Mouse (Mus musculus) limb, embryonic 12.5 days (tissue): ENCODE results near the gene Rem1. TPM values are rescaled to one million over a fixed set of nuclear protein-coding genes. Genes with fewer than 3 reads are reported as not detected.

ENCODE experiments used
- ATAC-seq: fragments of 200-750 bp; cut with Nextera tagmentation; 2 replicates; pipeline ENCODE4 v1.8.0; 2017; ENCODE audit warnings: low read depth, moderate TSS enrichment; ENCODE audit not compliant: insufficient number of reproducible peaks, insufficient read depth, low FRiP score, low TSS enrichment
- H3K27ac ChIP-seq: fragments of 300-500 bp; sonication (generic); 2 replicates; pipeline ENCODE4 v1.5.1; 2016; ENCODE audit warnings: mild to moderate bottlenecking, moderate library complexity
- H3K27me3 ChIP-seq: fragments of 300-500 bp; sonication (generic); 2 replicates; pipeline ENCODE4 v1.6.1; 2016; ENCODE audit warnings: mild to moderate bottlenecking, moderate library complexity
- H3K36me3 ChIP-seq: fragments of 300-500 bp; sonication (generic); 2 replicates; pipeline ENCODE4 v1.6.1; 2016; ENCODE audit warnings: mild to moderate bottlenecking, moderate library complexity
- H3K4me1 ChIP-seq: fragments of 300-500 bp; sonication (generic); replicated peaks from 2 replicates; pipeline ENCODE4 v1.6.1; 2016
- H3K4me2 ChIP-seq: fragments of 300-500 bp; sonication (generic); 2 replicates; pipeline ENCODE4 v1.6.1; 2016; ENCODE audit warnings: mild to moderate bottlenecking, moderate library complexity
- H3K4me3 ChIP-seq: fragments of 300-500 bp; sonication (generic); replicated peaks from 2 replicates; pipeline ENCODE4 v1.5.1; 2016; ENCODE audit warnings: mild to moderate bottlenecking
- H3K9ac ChIP-seq: fragments of 300-500 bp; sonication (generic); replicated peaks from 2 replicates; pipeline ENCODE4 v1.6.1; 2016; ENCODE audit warnings: mild to moderate bottlenecking, moderate library complexity
- H3K9me3 ChIP-seq: fragments of 300-500 bp; sonication (generic); 2 replicates; pipeline ENCODE4 v1.6.1; 2016; ENCODE audit warnings: mild to moderate bottlenecking, moderate library complexity
- WGBS: fragments of 180-500 bp; shearing (Covaris S2); methylation state at CpG from one replicate; pipeline ENCODE4 v1.1.7; 2016; 5-methylcytosine and 5-hydroxymethylcytosine counted together
- polyA plus RNA-seq: library from polyadenylated mRNA; unstranded; fragments of >200 nt; fragmentation: Nextera tagmentation; extraction: Ambion mirVana; gene quantifications from 2 replicates; pipeline ENCODE4 v1.2.1, GENCODE M21; 2016

The Rem1 gene
- polyA plus RNA-seq, 1 experiment from 2014 or later, result 1.1 TPM

GRCm38 (mm10) chr2:152608719-152609118 lies 18.0 kb upstream of the Rem1 start:
- H3K4me2 ChIP-seq, result no peak overlapping the region
- no peaks in the 10 kb centered on the region for H3K9me3 ChIP-seq
- H3K9ac ChIP-seq, result no peak overlapping the region
- H3K27me3 ChIP-seq, result no peaks in the 10 kb centered on the region
- no peaks in the 10 kb centered on the region for H3K36me3 ChIP-seq
- H3K27ac ChIP-seq, result no peak overlapping the region
- WGBS, result 88% methylated on average over 1 of the region's 1 CpGs
- no peaks in the 10 kb centered on the region for H3K4me1 ChIP-seq
- H3K4me3 ChIP-seq, result no peak overlapping the region
- no peak for ATAC-seq

GRCm38 (mm10) chr2:152612193-152612592 lies 14.6 kb upstream of the Rem1 start:
- Histone ChIP-seq H3K4me3 (no peak overlapping the region), H3K4me2 (0 out of 2 replicates have a peak overlapping the region, but pooled peaks have one; percentile 9), H3K36me3 (no peaks in the 10 kb centered on the region), H3K4me1 (no peaks in the 10 kb centered on the region), H3K9ac (no peak overlapping the region), H3K27ac (no peak overlapping the region), H3K27me3 (no peaks in the 10 kb centered on the region), H3K9me3 (no peaks in the 10 kb centered on the region)
- 20% methylated on average over 7 of the region's 8 CpGs for WGBS
- no peak for ATAC-seq

DNA sequence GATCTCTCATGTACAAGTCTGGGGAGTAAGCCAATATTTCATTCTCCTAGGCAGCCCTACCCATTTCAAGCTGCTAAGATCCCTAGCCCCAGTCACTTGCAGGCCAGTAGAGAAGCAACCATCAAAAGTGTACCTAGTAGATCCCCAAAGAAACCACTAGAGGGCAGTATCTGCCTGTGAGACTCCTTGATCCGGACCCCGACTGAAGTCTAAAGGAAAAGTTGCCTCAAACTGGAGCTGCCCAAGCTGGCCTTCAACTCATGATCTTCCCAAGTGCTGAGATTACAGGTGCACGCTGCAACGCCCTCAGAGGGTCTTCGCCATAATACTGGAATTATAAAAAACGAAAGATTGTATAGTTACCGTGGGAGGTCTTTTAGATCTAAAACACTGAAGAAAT lies 11.2 kb upstream of the Rem1 start:
- no peaks in the 10 kb centered on the region for H3K4me1 ChIP-seq
- H3K27ac ChIP-seq, result no peak overlapping the region
- no peak overlapping the region for H3K4me2 ChIP-seq
- H3K4me3 ChIP-seq, result no peak overlapping the region
- no peaks in the 10 kb centered on the region for H3K9me3 ChIP-seq
- WGBS, result 8% methylated on average over 7 of the region's 7 CpGs
- no peak overlapping the region for H3K9ac ChIP-seq
- H3K36me3 ChIP-seq, result no peaks in the 10 kb centered on the region
- no peaks in the 10 kb centered on the region; the same call in 1 of the 2 replicates for H3K27me3 ChIP-seq
- ATAC-seq, result no peak

DNA sequence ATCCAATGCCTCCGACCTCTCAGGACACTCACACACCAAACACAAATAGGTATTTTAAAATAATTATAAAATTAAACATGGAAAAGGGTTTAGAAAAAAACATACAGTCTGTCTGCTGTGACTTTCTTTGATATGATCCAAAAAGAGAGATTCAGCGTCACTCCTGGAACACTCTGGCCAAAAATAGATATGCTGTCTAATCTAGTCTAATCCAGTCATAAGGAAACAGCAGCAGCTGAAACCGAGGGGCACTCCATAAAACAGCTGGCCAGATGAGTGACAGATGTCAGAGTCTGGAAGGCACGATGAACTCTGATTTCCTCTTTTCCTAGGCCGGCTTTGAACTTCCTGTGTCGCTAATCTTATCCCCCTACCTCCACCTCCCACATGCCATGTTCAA lies 10.3 kb upstream of the Rem1 start:
- no peak overlapping the region for H3K9ac ChIP-seq
- no peak overlapping the region for H3K4me3 ChIP-seq
- WGBS, result 74% methylated on average over 6 of the region's 6 CpGs
- ATAC-seq, result no peak
- H3K9me3 ChIP-seq, result no peaks in the 10 kb centered on the region
- no peak overlapping the region for H3K27ac ChIP-seq
- H3K27me3 ChIP-seq, result no peaks in the 10 kb centered on the region; the same call in 1 of the 2 replicates
- H3K4me1 ChIP-seq, result no peaks in the 10 kb centered on the region
- no peak overlapping the region for H3K4me2 ChIP-seq
- H3K36me3 ChIP-seq, result no peaks in the 10 kb centered on the region

DNA sequence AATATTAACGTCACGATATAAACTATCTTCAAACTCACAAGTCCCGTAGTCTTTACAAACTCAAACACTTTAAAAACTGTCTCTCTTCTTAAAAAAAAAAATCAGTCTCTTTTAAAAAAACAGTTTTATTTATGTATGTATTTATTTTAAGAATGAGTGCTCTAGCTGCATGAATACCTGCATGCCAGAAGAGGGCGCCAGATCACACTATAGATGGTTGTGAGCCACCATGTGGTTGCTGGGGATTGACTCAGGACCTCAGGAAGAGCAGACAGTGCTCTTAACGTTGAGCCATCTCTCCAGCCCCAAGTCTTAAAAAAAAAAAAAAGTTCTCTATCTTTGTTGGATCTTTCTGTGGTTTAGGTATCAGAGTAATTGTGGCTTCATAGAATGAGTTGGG lies 9.4 kb upstream of the Rem1 start:
- H3K9me3 ChIP-seq, result no peaks in the 10 kb centered on the region
- no peak overlapping the region for H3K9ac ChIP-seq
- no peak overlapping the region for H3K4me3 ChIP-seq
- 55% methylated on average over 5 of the region's 5 CpGs for WGBS
- no peaks in the 10 kb centered on the region for H3K4me1 ChIP-seq
- no peak for ATAC-seq
- no peak overlapping the region for H3K27ac ChIP-seq
- H3K36me3 ChIP-seq, result no peaks in the 10 kb centered on the region
- H3K27me3 ChIP-seq, result peaks cover under 1% of the 10 kb centered on the region; the same call in 1 of the 2 replicates
- no peak overlapping the region for H3K4me2 ChIP-seq

DNA sequence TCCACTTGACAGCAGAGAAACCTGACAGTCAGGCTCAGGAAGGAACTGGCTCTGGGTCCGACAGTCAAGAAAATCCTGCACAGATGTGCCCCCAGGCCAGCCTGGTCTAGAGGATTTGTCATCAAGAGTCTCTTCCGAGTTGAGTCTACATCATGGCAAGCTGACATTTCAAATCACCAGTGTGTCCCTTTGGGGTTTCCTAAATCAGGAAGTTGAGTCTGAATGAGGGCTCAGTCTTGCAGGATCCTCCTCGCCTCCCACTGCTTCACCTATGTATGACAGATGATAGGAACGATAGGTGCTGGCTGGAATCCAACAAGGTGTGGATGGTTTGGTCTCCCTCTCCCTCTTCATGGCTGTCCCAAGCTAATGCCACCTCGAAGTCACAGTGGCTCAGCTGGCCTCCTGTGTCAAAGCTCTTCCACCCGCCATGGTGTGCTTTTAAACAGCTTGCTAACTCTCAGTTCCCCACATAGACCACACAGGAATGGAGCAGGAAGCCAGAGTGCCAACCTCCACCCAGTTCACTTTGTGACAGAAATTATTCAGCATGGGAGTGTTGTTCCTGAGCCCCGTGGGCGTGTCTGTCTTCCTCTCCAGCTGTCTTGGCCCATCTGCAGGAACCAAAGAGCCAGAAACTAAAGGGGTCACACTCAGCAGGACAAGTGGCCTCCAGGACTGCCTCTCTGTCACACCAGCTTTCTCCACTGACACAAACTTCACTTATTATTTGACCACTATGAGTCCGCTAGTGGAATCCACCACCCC lies 6.2 kb upstream of the Rem1 start:
- Histone ChIP-seq H3K4me3 (no peak overlapping the region), H3K4me2 (no peak overlapping the region), H3K9ac (no peak overlapping the region), H3K36me3 (no peaks in the 10 kb centered on the region), H3K27ac (no peak overlapping the region), H3K27me3 (peaks cover 15% of the 10 kb centered on the region), H3K9me3 (0 out of 2 replicates have a peak, but pooled peaks cover 4% of the 10 kb centered on the region), H3K4me1 (no peaks in the 10 kb centered on the region)
- no peak for ATAC-seq
- WGBS, result 66% methylated on average over 9 of the region's 9 CpGs

- Histone ChIP-seq H3K9me3 (0 out of 2 replicates have a peak, but pooled peaks cover 4% of the 10 kb centered on the region), H3K4me3 (no peak overlapping the region), H3K4me1 (peaks cover 8% of the 10 kb centered on the region), H3K27ac (no peak overlapping the region), H3K4me2 (no peak overlapping the region), H3K36me3 (no peaks in the 10 kb centered on the region), H3K9ac (no peak overlapping the region), H3K27me3 (peaks cover 31% of the 10 kb centered on the region)
- 75% methylated on average over 13 of the region's 13 CpGs for WGBS
- no peak for ATAC-seq
Measured at GRCm38 (mm10) chr2:152622151-152622550, 4.6 kb upstream of the Rem1 start.

DNA sequence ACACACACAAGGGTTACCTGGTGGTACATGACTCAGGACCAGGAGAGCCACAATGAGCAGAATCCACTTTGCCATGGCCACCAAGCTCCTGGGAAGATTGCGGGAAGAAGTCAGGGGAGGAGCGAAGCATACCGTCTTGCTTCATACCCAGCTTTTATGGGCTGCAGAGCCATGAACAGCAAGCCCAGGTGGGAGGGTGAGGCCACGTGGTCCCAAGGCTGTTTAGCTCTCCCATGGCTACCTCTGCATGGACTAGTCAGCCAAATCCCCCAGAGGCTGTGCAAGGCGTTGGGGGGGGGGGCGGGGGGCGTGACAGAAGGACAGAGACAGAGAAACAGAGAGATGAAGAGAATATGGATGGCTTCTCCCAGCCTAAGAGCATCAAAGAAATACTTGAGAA lies 3.8 kb upstream of the Rem1 start, which contains the start of gene Defb25:
Defb25 (minus strand) TSS at position 101 of the 400 bp plus-strand sequence.
- Histone ChIP-seq H3K27me3 (peaks cover 39% of the 10 kb centered on the region), H3K27ac (no peak within 1 kb of the TSS), H3K9me3 (0 out of 2 replicates have a peak, but pooled peaks cover 4% of the 10 kb centered on the region), H3K9ac (no peak within 1 kb of the TSS), H3K4me1 (peaks cover 14% of the 10 kb centered on the region), H3K36me3 (no peaks in the 10 kb centered on the region), H3K4me2 (no peak within 1 kb of the TSS), H3K4me3 (no peak within 1 kb of the TSS)
- ATAC-seq, result no peak
- WGBS, result 71% methylated on average over 7 of the region's 7 CpGs

DNA sequence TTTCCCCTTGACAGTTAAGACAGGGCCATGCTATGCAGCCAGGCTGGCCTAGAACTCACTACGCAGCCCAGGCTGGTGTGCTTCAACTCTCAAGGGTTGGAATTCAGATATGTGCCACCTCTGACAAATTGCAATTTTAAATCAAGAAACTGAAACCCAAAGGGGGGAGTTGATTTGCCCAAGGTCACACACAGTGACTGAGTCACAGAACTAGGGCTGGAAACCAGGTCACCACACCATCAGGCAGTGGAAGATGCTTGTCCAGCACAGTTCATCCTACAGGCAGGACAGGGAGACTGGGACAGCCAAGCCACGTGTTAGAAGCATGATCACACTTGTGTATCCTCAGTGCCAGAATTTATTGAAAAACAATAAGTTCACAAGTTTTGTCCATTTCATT lies 2.2 kb upstream of the Rem1 start:
- no peak overlapping the region for H3K9ac ChIP-seq
- H3K4me3 ChIP-seq, result no peak overlapping the region
- H3K27me3 ChIP-seq, result peaks cover 55% of the 10 kb centered on the region
- no peak overlapping the region for H3K27ac ChIP-seq
- H3K36me3 ChIP-seq, result no peaks in the 10 kb centered on the region
- no peak for ATAC-seq
- H3K9me3 ChIP-seq, result 0 out of 2 replicates have a peak, but pooled peaks cover 4% of the 10 kb centered on the region
- peaks cover 16% of the 10 kb centered on the region for H3K4me1 ChIP-seq
- H3K4me2 ChIP-seq, result no peak overlapping the region
- WGBS, result 84% methylated on average over 2 of the region's 2 CpGs

DNA sequence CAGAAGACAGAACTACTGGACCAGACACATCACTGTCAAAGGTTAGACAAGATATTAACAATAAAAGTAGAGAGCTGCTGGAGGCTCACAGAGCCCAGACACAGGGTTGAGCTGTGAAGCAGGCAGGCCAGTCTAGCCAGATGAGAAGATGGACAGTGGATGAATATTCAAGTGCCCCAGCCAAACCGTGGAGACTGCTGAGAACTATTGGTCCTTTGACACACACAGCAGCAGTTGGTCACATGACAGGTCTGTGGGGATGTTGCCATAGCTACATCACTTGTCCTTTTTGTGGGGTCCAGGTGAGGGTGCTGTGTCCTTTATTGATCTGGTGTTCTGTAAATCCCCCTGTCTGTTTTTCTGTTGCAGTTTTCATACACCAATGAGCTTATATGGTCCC lies 1.5 kb upstream of the Rem1 start:
- Histone ChIP-seq H3K36me3 (no peaks in the 10 kb centered on the region), H3K27ac (no peak overlapping the region), H3K4me1 (peaks cover 16% of the 10 kb centered on the region), H3K9ac (no peak overlapping the region), H3K9me3 (0 out of 2 replicates have a peak, but pooled peaks cover 4% of the 10 kb centered on the region), H3K4me2 (no peak overlapping the region), H3K4me3 (no peak overlapping the region), H3K27me3 (peaks cover 62% of the 10 kb centered on the region)
- ATAC-seq, result no peak
- 15% methylated on average over 1 of the region's 1 CpGs for WGBS

- Histone ChIP-seq H3K36me3 (no peaks in the 10 kb centered on the region), H3K27me3 (peaks cover 65% of the 10 kb centered on the region), H3K4me2 (no peak overlapping the region), H3K27ac (no peak overlapping the region), H3K9ac (no peak overlapping the region), H3K4me3 (no peak overlapping the region), H3K9me3 (0 out of 2 replicates have a peak, but pooled peaks cover 4% of the 10 kb centered on the region), H3K4me1 (peaks cover 23% of the 10 kb centered on the region)
- ATAC-seq, result no peak
- WGBS, result 45% methylated on average over 17 of the region's 17 CpGs
Measured at GRCm38 (mm10) chr2:152628066-152628465, 1.3 kb downstream of the Rem1 start.

DNA sequence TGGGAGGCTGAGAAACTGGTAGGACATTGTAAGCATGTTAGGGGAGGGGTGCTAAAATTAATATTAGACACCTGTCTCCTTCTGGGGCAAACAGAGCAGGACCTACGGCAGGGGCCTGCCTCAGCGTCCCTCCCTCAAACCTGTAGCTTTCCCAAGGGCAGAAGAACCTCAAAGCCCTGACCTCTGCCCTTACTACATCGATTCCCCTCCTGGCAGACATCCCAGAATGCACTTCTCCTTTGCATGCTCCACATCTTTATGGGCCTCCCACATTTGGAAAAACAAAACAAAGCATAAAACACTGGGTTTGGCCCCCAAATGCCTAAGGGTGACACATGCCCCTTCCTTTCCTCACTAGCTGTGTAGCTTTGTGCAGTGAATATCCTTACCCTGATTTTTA lies 2.5 kb downstream of the Rem1 start:
- no peak overlapping the region for H3K9ac ChIP-seq
- WGBS, result 60% methylated on average over 3 of the region's 3 CpGs
- H3K9me3 ChIP-seq, result no peaks in the 10 kb centered on the region
- H3K4me1 ChIP-seq, result peaks cover 28% of the 10 kb centered on the region
- H3K27ac ChIP-seq, result no peak overlapping the region
- no peaks in the 10 kb centered on the region for H3K36me3 ChIP-seq
- peaks cover 73% of the 10 kb centered on the region for H3K27me3 ChIP-seq
- H3K4me2 ChIP-seq, result no peak overlapping the region
- ATAC-seq, result no peak
- H3K4me3 ChIP-seq, result no peak overlapping the region
